Mouse (Mus musculus) embryonic fibroblast, embryonic 13.5 days (primary cell): ENCODE measurements around the gene Cass4. TPM values are rescaled to one million over a fixed set of nuclear protein-coding genes. Genes with fewer than 3 reads are reported as not detected.

Experiments
- H3K27ac ChIP-seq: 2 replicates; pipeline ENCODE4 v1.5.1; 2012; ENCODE audit warnings: low read length, control low read depth, inconsistent platforms; ENCODE audit not compliant: insufficient read depth
- H3K4me1 ChIP-seq: 2 replicates; pipeline ENCODE4 v1.6.1; 2011; ENCODE audit warnings: low read length; ENCODE audit not compliant: control insufficient read depth, insufficient read depth
- H3K4me3 ChIP-seq: 2 replicates; pipeline ENCODE4 v1.5.1; 2011; ENCODE audit warnings: mild to moderate bottlenecking, control low read depth, low read length; ENCODE audit not compliant: insufficient read depth
- CTCF ChIP-seq: IDR thresholded peaks from 2 replicates; pipeline ENCODE4 v1.5.1; 2011; ENCODE audit warnings: mild to moderate bottlenecking, control low read depth, low read length, moderate library complexity, borderline replicate concordance; ENCODE audit not compliant: insufficient read depth
- POLR2A ChIP-seq: IDR thresholded peaks from 2 replicates; pipeline ENCODE4 v1.6.1; 2011; ENCODE audit warnings: low read depth, mild to moderate bottlenecking, control low read depth, low read length, moderate library complexity
- polyA plus RNA-seq: library from polyadenylated mRNA; stranded (reverse); fragments of >200 nt; gene quantifications from 2 replicates; pipeline ENCODE4 v1.2.4, GENCODE M21; 2011; ENCODE audit warnings: low read depth; ENCODE audit not compliant: missing spikeins, insufficient read length

The Cass4 gene
- polyA plus RNA-seq, 1 experiment, result 1.8 TPM

GRCm38 (mm10) chr2:172477860-172478259, 84.3 kb downstream of the Cass4 start:
- Histone ChIP-seq H3K4me1 (no peaks in the 10 kb centered on the region), H3K27ac (no peak overlapping the region)
- TF ChIP-seq CTCF, result no peak
- TF ChIP-seq POLR2A, result no peak

DNA sequence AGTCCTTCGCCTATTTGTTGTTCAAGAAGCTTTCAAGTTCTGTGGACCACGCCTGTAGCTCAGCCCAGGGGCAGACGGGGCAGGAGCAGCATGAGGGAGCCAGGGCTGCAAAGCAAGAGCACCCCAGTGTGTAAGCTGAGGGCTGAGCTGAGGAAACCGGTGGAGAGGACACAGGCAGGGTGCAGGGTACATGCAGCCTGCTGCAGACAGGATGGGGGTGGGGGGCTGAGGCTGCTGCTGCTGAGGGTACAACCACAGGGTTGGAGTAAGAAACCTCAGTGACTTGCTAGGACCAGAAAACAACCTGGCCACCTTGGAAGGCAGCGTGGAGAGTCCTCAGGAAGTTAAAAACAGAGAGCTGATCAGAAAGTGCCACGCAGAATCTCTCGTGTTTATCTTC, 86.7 kb downstream of the Cass4 start:
- no peaks in the 10 kb centered on the region for H3K4me1 ChIP-seq
- no peak overlapping the region for H3K27ac ChIP-seq
- TF ChIP-seq CTCF, result no peak
- TF ChIP-seq POLR2A, result no peak
- no peak overlapping the region for H3K4me3 ChIP-seq

More at GRCm38 (mm10) chr2:172477860-172478259, 84.3 kb downstream of the Cass4 start:
- no peak overlapping the region for H3K4me3 ChIP-seq

- Histone ChIP-seq H3K27ac (no peak overlapping the region), H3K4me1 (no peaks in the 10 kb centered on the region), H3K4me3 (no peak overlapping the region)
- TF ChIP-seq CTCF (no peak), POLR2A (no peak)
Measured at GRCm38 (mm10) chr2:172481654-172482385, 88.2 kb downstream of the Cass4 start.

Other genes starting within 250 kb of the Cass4 start
- 0.19 TPM in 1 of 2 replicates, not detected in the other for gene Mc3r, start 145.3 kb upstream of the Cass4 start, polyA plus RNA-seq
- gene Fam210b, start 48.2 kb upstream of the Cass4 start, polyA plus RNA-seq, result 10.6 and 11.8 TPM in 2 replicates
- 28.9 and 35.5 TPM in 2 replicates for gene Aurka, start 23.3 kb upstream of the Cass4 start, polyA plus RNA-seq
- 30.4 and 30.9 TPM in 2 replicates for gene Cstf1, start 23.1 kb upstream of the Cass4 start, polyA plus RNA-seq
- 40.9 and 51.9 TPM in 2 replicates for gene Rtf2, start 46.8 kb downstream of the Cass4 start, polyA plus RNA-seq
- gene Gcnt7, start 64.8 kb downstream of the Cass4 start, polyA plus RNA-seq, result not detected in 2 replicates
- 0.72 TPM in 1 of 2 replicates, not detected in the other for gene Fam209, start 78.7 kb downstream of the Cass4 start, polyA plus RNA-seq
- gene Tfap2c, start 155.8 kb downstream of the Cass4 start, polyA plus RNA-seq, result not detected in 2 replicates